Mouse (Mus musculus) T-helper 2 cell (primary cell): Measurements from ENCODE around the gene Robo2.
"Not testable (repeated sequence)": the region's sequence is repeated elsewhere in the genome, so short reads cannot be mapped to it uniquely, and the experiment has no call there.

Experiments
- in situ Hi-C: fragments of 300-600 bp; cut with MboI, MseI; formaldehyde crosslinking; loops from one replicate; pipeline ENCODE4 v1.15.1; 2025; ENCODE audit warnings: high pct_unique_total_duplicates

The Robo2 gene

GRCm38 (mm10) chr16:74215791-74216190 lies 195.8 kb downstream of the Robo2 start:
- in situ Hi-C loops, result no loop called here

- in situ Hi-C loops, result no loop called here
Measured at GRCm38 (mm10) chr16:74200705-74201104, 210.9 kb downstream of the Robo2 start.

- in situ Hi-C loops, result no loop called here
Measured at GRCm38 (mm10) chr16:74200024-74200703, 211.5 kb downstream of the Robo2 start.

GRCm38 (mm10) chr16:74192979-74193554 lies 218.6 kb downstream of the Robo2 start:
- in situ Hi-C loops, result no loop called here

DNA sequence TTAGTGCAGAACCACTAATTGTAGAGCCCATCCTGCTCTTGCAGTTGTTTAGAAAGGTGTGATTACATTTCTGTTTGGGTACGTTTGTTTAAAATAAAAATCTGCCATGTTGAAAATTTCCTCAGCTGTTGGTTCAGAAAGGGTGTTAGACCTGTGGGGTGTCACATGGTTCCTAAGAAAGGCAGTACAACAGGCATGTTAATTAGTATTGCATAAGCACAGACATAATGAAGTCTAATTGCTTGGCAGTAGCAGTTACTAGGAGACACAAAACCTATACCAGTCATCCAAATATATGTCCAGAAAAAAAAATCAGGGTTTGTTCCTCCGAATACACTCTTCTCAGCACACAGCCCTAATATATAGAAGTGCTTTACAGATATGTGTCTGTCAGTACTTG lies 220.0 kb downstream of the Robo2 start:
- in situ Hi-C loops, result no loop called here

GRCm38 (mm10) chr16:74182509-74183113 lies 229.0 kb downstream of the Robo2 start:
- in situ Hi-C loops, result no loop called here

GRCm38 (mm10) chr16:74172673-74173072 lies 239.0 kb downstream of the Robo2 start:
- in situ Hi-C loops, result loop anchor here (10.0 kb wide), 1 partner anchor 598 kb away; no protein-coding TSS in a partner anchor

DNA sequence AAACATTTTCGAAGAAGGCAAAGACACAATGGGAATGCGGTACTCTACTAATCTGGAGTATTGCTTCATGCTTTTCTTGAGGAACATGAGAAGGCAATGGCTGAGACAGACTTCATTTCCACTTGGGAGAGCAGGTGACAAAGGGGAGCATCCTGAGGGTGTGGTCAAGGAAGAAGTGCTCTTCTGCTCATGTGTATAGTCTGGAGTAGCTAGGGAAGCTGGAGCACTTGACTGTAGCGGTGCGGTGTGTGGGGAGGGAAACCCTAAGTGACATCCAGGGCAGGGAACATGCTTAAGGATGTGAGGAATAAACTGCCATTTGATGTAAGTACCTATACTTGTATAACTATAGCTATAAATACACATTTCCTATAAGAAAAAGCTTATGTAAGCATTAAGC lies 242.0 kb downstream of the Robo2 start:
- in situ Hi-C loops, result loop anchor here (10.0 kb wide), 1 partner anchor 595 kb away; no protein-coding TSS in a partner anchor

DNA sequence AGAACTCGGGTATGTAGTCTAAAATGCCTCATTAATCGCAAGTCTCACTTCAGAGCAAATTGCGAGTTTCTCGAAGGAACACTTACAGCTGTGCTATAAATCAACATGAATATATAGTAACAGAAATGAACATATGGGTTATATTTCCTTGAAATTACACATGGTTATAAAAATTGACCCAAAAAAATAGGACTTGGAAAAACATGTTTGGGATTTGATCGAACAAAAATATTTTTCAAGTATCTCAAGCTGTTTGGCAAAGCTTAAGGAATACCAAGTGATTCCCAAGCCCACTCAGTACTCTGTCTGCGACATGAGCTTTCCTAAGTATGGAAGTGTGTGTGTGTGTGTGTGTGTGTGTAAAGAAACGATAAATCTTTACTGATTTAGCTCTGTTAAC lies 242.5 kb downstream of the Robo2 start:
- in situ Hi-C loops, result no loop called here

- in situ Hi-C loops, result no loop called here
Measured at GRCm38 (mm10) chr16:74167832-74168231, 243.8 kb downstream of the Robo2 start.

GRCm38 (mm10) chr16:74162041-74162440 lies 249.6 kb downstream of the Robo2 start:
- in situ Hi-C loops, result no loop called here

DNA sequence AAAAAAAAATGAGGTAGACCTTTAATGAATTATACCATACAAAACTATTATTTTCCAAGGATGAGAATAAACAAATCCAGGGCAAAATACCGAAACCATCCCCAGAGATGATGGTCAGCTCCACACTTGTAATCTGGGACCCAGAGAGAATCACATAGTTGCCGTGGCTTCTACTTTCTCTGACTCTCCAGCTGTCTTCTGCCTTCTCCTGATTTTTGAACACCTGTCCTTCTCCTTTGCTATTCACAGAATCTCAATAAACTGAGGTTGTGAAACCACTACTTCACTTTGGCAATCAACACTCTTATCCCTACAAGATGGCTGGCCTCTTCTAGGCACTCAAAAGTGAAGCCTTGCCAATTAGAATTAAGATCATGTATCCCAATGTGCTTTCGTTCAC lies 252.4 kb downstream of the Robo2 start:
- in situ Hi-C loops, result no loop called here

DNA sequence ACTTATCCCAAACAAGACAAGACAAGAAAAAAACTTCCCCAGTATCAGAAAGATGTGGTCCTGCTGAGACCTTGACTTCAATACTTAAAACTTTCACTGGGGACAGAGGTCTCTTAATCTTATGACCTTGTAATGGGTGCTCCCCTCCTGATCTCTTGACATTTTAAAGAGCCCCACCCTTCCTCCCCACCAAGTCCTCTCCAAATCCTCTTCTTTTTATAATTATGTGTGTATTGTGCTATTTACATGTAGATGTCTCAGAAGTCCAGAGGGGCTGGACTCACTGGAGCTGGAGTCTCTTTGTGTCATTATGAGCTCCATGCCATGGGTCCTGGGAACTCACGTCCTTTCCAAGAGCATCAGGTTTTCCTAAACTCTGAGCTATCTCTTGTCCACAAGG lies 275.4 kb downstream of the Robo2 start:
- in situ Hi-C loops, result no loop called here

- in situ Hi-C loops, result no loop called here
Measured at GRCm38 (mm10) chr16:74132833-74133232, 278.8 kb downstream of the Robo2 start.

- in situ Hi-C loops, result no loop called here
Measured at GRCm38 (mm10) chr16:74131370-74131769, 280.3 kb downstream of the Robo2 start.

- in situ Hi-C loops, result no loop called here
Measured at GRCm38 (mm10) chr16:74128443-74128983, 283.1 kb downstream of the Robo2 start.

DNA sequence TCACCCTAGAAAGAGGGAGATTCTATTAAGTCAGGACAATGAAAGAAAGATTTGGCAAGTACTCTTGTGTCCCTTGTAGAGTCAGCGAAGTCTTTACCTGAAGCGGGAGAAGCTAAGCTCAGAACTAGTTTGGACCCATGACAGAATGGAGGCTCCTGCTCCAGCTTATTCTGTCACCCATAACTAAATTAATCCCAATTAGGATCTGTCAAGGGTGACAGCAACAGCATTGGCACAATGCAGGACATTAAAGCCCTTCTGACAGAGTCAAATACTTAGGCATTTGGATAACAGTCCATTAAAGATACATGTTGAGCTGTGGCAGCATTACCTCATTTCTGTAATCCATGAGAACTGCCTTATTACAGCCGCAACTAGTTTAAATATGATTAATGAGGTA lies 298.5 kb downstream of the Robo2 start:
- in situ Hi-C loops, result no loop called here

DNA sequence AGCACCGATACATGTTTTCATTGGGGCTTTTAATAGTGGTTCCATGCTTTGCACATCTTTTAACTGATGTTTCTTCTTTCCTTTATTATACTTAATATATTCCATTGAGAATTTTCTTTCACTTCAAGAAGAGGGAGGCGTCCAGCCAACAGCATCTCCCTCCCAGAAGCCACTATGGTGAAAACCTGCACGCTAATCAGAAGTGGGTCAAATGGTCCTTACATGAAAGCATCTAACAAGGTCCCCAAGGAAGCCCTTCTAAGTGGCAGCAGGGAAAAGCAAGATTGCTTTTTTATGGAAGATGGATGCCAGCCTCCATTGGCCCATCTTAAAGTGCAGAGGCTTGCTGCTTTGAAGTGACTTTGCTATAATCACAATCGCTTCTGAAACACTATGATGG lies 300.5 kb downstream of the Robo2 start:
- in situ Hi-C loops, result no loop called here

DNA sequence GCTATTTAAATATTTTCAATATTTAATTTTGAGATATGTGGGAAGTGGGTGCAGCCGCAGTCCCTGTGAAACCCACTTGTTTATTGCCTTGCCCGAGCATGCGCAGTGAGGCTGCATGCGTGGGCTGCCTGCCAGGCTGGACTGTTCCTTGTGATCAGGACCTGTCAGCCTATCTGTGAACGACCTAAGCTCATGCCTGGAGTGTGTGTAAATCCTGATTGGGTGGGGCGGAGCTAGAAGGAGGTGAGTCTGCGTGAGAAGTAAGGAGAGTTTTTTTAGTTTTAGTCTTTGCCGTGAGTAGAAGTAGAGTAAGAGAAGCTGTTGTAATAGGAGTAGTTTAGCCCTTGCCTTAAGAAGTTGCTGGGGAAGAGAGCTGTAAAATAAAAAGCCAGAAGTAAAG lies 307.2 kb downstream of the Robo2 start:
- in situ Hi-C loops, result not testable (repeated sequence)

GRCm38 (mm10) chr16:74092997-74093801 lies 318.4 kb downstream of the Robo2 start:
- in situ Hi-C loops, result no loop called here

GRCm38 (mm10) chr16:74089951-74090350 lies 321.7 kb downstream of the Robo2 start:
- in situ Hi-C loops, result no loop called here

GRCm38 (mm10) chr16:74084188-74084587 lies 327.4 kb downstream of the Robo2 start:
- in situ Hi-C loops, result no loop called here
